Mouse (Mus musculus): ENCODE measurements at regions not wholly inside any gene's neighbourhood (a gene's known extent, or its start where the extent isn't known, plus 50 kb on each side); places are given as distances from the start of the nearest gene placed in this dataset.

GRCm38 (mm10) chr4:95169702-95170101 is 117.7 kb upstream of the Jun start:
- H3K4me1 ChIP-seq (ENCODE audit: control insufficient read depth, insufficient read depth, low read length): no peaks in the 10 kb centered on the region
- no peak for TF ChIP-seq POLR2A (IDR thresholded peaks at IDR 0.05; ENCODE audit: control insufficient read depth, low read depth, low read length)
- TF ChIP-seq CTCF (IDR thresholded peaks at IDR 0.05; ENCODE audit: control insufficient read depth, insufficient read depth, insufficient replicate concordance, low read depth, low read length): no peak
- H3K36me3 ChIP-seq (ENCODE audit: control insufficient read depth, insufficient read depth, low read length): no peaks in the 10 kb centered on the region
- H3K4me3 ChIP-seq (ENCODE audit: control insufficient read depth, low read depth, low read length): no peak overlapping the region
- no peak overlapping the region for H3K27ac ChIP-seq (ENCODE audit: control insufficient read depth, insufficient read depth, low read depth, low read length)
- no peaks in the 10 kb centered on the region for H3K27me3 ChIP-seq (ENCODE audit: control insufficient read depth, insufficient read depth, low read length)

- Histone ChIP-seq H3K27me3 (ENCODE audit: control insufficient read depth, insufficient read depth, low read length) (no peaks in the 10 kb centered on the region), H3K4me3 (ENCODE audit: control insufficient read depth, low read depth, low read length) (no peak overlapping the region), H3K4me1 (ENCODE audit: control insufficient read depth, insufficient read depth, low read length) (no peaks in the 10 kb centered on the region), H3K27ac (ENCODE audit: control insufficient read depth, insufficient read depth, low read depth, low read length) (no peak overlapping the region), H3K36me3 (ENCODE audit: control insufficient read depth, insufficient read depth, low read length) (no peaks in the 10 kb centered on the region)
- no peak for TF ChIP-seq POLR2A (IDR thresholded peaks at IDR 0.05; ENCODE audit: control insufficient read depth, low read depth, low read length)
- TF ChIP-seq CTCF (IDR thresholded peaks at IDR 0.05; ENCODE audit: control insufficient read depth, insufficient read depth, insufficient replicate concordance, low read depth, low read length): no peak
Observed at GRCm38 (mm10) chr4:95177753-95178152, 125.7 kb upstream of the Jun start.

- no peaks in the 10 kb centered on the region for H3K4me1 ChIP-seq (ENCODE audit: control insufficient read depth, insufficient read depth, low read length)
- H3K27me3 ChIP-seq (ENCODE audit: control insufficient read depth, insufficient read depth, low read length): no peaks in the 10 kb centered on the region
- H3K4me3 ChIP-seq (ENCODE audit: control insufficient read depth, low read depth, low read length): no peak overlapping the region
- TF ChIP-seq CTCF (IDR thresholded peaks at IDR 0.05; ENCODE audit: control insufficient read depth, insufficient read depth, insufficient replicate concordance, low read depth, low read length) (no peak), POLR2A (IDR thresholded peaks at IDR 0.05; ENCODE audit: control insufficient read depth, low read depth, low read length) (no peak)
- H3K27ac ChIP-seq (ENCODE audit: control insufficient read depth, insufficient read depth, low read depth, low read length): no peak overlapping the region
- H3K36me3 ChIP-seq (ENCODE audit: control insufficient read depth, insufficient read depth, low read length): no peaks in the 10 kb centered on the region
Observed at GRCm38 (mm10) chr4:95178467-95178866, 126.4 kb upstream of the Jun start.

- Histone ChIP-seq H3K27ac (ENCODE audit: control insufficient read depth, insufficient read depth, low read depth, low read length) (no peak overlapping the region), H3K27me3 (ENCODE audit: control insufficient read depth, insufficient read depth, low read length) (no peaks in the 10 kb centered on the region), H3K36me3 (ENCODE audit: control insufficient read depth, insufficient read depth, low read length) (no peaks in the 10 kb centered on the region), H3K4me1 (ENCODE audit: control insufficient read depth, insufficient read depth, low read length) (no peaks in the 10 kb centered on the region), H3K4me3 (ENCODE audit: control insufficient read depth, low read depth, low read length) (no peak overlapping the region)
- no peak for TF ChIP-seq CTCF (IDR thresholded peaks at IDR 0.05; ENCODE audit: control insufficient read depth, insufficient read depth, insufficient replicate concordance, low read depth, low read length)
Observed at GRCm38 (mm10) chr4:95178900-95179299, 126.9 kb upstream of the Jun start.

GRCm38 (mm10) chr4:95180446-95180845 is 128.4 kb upstream of the Jun start:
- no peak overlapping the region for H3K27ac ChIP-seq (ENCODE audit: control insufficient read depth, insufficient read depth, low read depth, low read length)
- no peaks in the 10 kb centered on the region for H3K27me3 ChIP-seq (ENCODE audit: control insufficient read depth, insufficient read depth, low read length)
- no peaks in the 10 kb centered on the region for H3K36me3 ChIP-seq (ENCODE audit: control insufficient read depth, insufficient read depth, low read length)
- no peaks in the 10 kb centered on the region for H3K4me1 ChIP-seq (ENCODE audit: control insufficient read depth, insufficient read depth, low read length)
- no peak overlapping the region for H3K4me3 ChIP-seq (ENCODE audit: control insufficient read depth, low read depth, low read length)
- TF ChIP-seq POLR2A (IDR thresholded peaks at IDR 0.05; ENCODE audit: control insufficient read depth, low read depth, low read length): no peak
- no peak for TF ChIP-seq CTCF (IDR thresholded peaks at IDR 0.05; ENCODE audit: control insufficient read depth, insufficient read depth, insufficient replicate concordance, low read depth, low read length)

- Histone ChIP-seq H3K4me1 (ENCODE audit: control insufficient read depth, insufficient read depth, low read length) (no peaks in the 10 kb centered on the region), H3K4me3 (ENCODE audit: control insufficient read depth, low read depth, low read length) (no peak overlapping the region), H3K36me3 (ENCODE audit: control insufficient read depth, insufficient read depth, low read length) (no peaks in the 10 kb centered on the region), H3K27ac (ENCODE audit: control insufficient read depth, insufficient read depth, low read depth, low read length) (no peak overlapping the region), H3K27me3 (ENCODE audit: control insufficient read depth, insufficient read depth, low read length) (no peaks in the 10 kb centered on the region)
- no peak for TF ChIP-seq CTCF (IDR thresholded peaks at IDR 0.05; ENCODE audit: control insufficient read depth, insufficient read depth, insufficient replicate concordance, low read depth, low read length)
- no peak for TF ChIP-seq POLR2A (IDR thresholded peaks at IDR 0.05; ENCODE audit: control insufficient read depth, low read depth, low read length)
Observed at GRCm38 (mm10) chr4:95180999-95181398, 129.0 kb upstream of the Jun start.

- Histone ChIP-seq H3K27me3 (ENCODE audit: control insufficient read depth, insufficient read depth, low read length) (no peaks in the 10 kb centered on the region), H3K4me3 (ENCODE audit: control insufficient read depth, low read depth, low read length) (no peak overlapping the region), H3K36me3 (ENCODE audit: control insufficient read depth, insufficient read depth, low read length) (no peaks in the 10 kb centered on the region), H3K27ac (ENCODE audit: control insufficient read depth, insufficient read depth, low read depth, low read length) (no peak overlapping the region), H3K4me1 (ENCODE audit: control insufficient read depth, insufficient read depth, low read length) (no peaks in the 10 kb centered on the region)
- TF ChIP-seq CTCF (IDR thresholded peaks at IDR 0.05; ENCODE audit: control insufficient read depth, insufficient read depth, insufficient replicate concordance, low read depth, low read length) (no peak), POLR2A (IDR thresholded peaks at IDR 0.05; ENCODE audit: control insufficient read depth, low read depth, low read length) (no peak)
Observed at GRCm38 (mm10) chr4:95184180-95184579, 132.2 kb upstream of the Jun start.

Data from testis, adult 2 months (tissue).